Mouse (Mus musculus) ES-CJ7 (cell line): ENCODE measurements at regions not wholly inside any gene's neighbourhood (a gene's known extent, or its start where the extent isn't known, plus 50 kb on each side); places are given as distances from the start of the nearest gene placed in this dataset.
A peak's percentile ranks its signal among the peaks of the same experiment; 100 is the strongest.

Experiments
- DNase-seq: peaks from one replicate; pipeline ENCODE4 v3.0.0; 2011; ENCODE audit warnings: low read depth, low spot score

GRCm38 (mm10) chr1:124156832-124157231, 111.5 kb upstream of the Dpp10 start:
- DNase-seq = no peak

DNA sequence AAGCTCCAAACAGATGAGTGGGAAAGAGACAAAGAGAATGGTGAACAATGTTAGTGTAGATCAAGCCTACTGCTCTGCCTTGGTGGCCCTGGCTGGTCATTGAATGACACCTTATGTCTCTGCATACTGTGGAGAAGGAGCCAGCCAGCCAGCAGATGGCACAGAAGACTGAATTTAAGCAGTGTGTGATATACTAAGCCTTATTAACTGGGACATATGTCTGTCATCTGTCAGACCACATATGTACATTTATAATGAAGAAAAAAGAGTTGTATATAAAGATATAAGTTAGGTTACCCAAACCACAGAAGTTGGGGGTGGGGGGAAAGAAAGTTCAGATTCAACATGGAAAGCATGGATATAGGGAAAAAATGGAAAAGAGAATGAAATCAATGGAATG, 106.7 kb upstream of the Dpp10 start:
- no peak for DNase-seq

GRCm38 (mm10) chr1:124148590-124148989, 103.2 kb upstream of the Dpp10 start:
- no peak for DNase-seq

DNA sequence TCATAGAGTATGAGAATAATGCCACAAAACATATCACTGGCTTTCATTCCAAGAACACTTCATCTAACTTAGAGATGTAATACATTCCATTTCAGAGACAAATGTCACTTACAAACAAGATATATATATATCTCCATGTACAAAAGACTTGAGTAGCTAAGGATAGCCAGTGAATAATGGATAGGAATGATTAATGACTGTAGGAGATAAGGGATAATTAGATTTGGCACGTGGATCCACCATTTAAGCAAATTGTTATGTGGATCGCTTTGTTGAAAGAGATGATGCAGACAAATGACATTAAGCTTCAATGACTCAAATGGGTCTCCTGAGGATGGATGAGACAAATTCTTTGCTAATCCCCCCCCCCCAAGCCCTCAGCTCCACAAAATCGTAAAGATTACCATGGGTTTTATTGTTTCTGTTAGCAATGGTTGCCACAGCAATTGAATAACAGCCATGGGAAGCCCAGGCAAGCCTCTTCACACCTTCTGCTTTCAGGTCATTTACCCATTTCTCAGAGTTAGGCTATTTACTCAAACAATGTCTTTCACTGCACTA, 59.0 kb upstream of the Dpp10 start:
- no peak for DNase-seq

- DNase-seq = peak; percentile 47
Observed at GRCm38 (mm10) chr1:124103049-124103448, 57.7 kb upstream of the Dpp10 start.
